Mouse (Mus musculus) ovary, postnatal 14 days (tissue): ENCODE data around the gene Ube2h.

Source experiments
- DNase-seq: peaks from one replicate; pipeline ENCODE4 v3.0.0; 2022; ENCODE audit warnings: low spot score

Ube2h gene

GRCm38 (mm10) chr6:30161618-30162017 is 142.7 kb downstream of the Ube2h start:
- no peak for DNase-seq
